Mouse (Mus musculus): ENCODE data around the gene Slc6a6. TPM values are rescaled to one million over a fixed set of nuclear protein-coding genes. Genes with fewer than 3 reads are reported as not detected.

Slc6a6 gene
- polyA plus RNA-seq, 1 experiment = 109 TPM

DNA sequence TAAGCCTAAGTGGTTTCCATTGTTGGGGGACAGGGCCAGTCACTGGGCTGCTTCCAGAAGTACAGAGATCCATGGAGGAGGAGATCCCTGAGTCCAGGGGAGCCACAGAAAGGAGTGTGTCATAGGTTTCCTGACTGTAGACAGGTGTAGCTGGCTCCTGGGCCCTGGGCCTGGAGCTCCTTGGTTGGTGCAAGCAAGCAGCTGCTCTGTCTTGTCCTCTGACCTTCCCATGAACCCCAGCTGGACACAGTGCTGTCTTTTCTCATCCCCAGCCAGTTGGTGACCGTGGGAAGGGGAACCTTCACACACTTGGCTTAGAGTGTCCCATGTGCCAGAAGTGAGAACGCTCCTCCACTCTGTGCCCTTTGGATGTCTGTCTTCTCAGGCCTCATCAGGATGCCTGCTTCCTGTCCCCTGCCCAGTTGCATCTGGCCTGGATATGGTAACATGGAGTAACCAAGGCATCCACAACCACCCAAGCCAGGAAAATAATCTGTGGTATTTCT, 40.4 kb upstream of the Slc6a6 start:
- no peak overlapping the region for H3K9ac ChIP-seq (ENCODE audit: low read depth, poor library complexity, severe bottlenecking)
- no peaks in the 10 kb centered on the region for H3K9me3 ChIP-seq (replicated peaks; ENCODE audit: control insufficient read depth, insufficient read depth, low read length, poor library complexity, severe bottlenecking)
- no peaks in the 10 kb centered on the region for H3K27me3 ChIP-seq (ENCODE audit: control insufficient read depth, insufficient read depth, low read length, poor library complexity, severe bottlenecking)
- H3K27ac ChIP-seq (ENCODE audit: insufficient read depth, low read length) = no peak overlapping the region
- no peak overlapping the region for H3K4me3 ChIP-seq (ENCODE audit: low read depth, low read length)
- no peaks in the 10 kb centered on the region for H3K36me3 ChIP-seq (ENCODE audit: control insufficient read depth, insufficient read depth, low read length, poor library complexity, severe bottlenecking)
- no peaks in the 10 kb centered on the region for H3K4me1 ChIP-seq (ENCODE audit: control insufficient read depth, insufficient read depth, low read length)
- TF ChIP-seq POLR2A (IDR thresholded peaks at IDR 0.05; ENCODE audit: insufficient read depth, low read length) = no peak
- TF ChIP-seq EP300 (IDR thresholded peaks at IDR 0.05; ENCODE audit: insufficient read depth, low read depth, low read length) = no peak
- no peak for TF ChIP-seq CTCF (IDR thresholded peaks at IDR 0.05; ENCODE audit: low read depth, low read length)

DNA sequence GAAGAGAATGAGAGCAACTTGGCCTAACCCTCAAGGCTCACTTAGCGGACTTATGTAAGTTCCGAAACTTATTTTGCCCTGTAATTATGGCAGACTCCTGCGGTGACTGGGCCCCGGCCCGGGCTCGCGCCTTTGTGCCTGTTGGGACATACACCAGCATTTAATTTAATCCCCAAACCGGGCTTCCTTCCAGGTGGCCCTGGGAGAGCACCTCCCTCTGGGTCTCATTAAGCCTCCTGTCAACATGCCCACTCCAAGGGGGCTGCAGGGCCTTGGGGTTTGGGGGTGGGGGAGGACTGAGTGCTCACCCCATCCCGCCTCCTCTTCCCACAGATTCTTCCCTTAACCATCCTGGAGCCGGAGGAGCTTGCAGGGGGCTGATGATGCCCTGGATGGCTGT, 37.8 kb upstream of the Slc6a6 start:
- TF ChIP-seq POLR2A (IDR thresholded peaks at IDR 0.05; ENCODE audit: insufficient read depth, low read length) (no peak), EP300 (IDR thresholded peaks at IDR 0.05; ENCODE audit: insufficient read depth, low read depth, low read length) (no peak), CTCF (IDR thresholded peaks at IDR 0.05; ENCODE audit: low read depth, low read length) (no peak)
- Histone ChIP-seq H3K4me1 (ENCODE audit: control insufficient read depth, insufficient read depth, low read length) (no peaks in the 10 kb centered on the region), H3K4me3 (ENCODE audit: low read depth, low read length) (no peak overlapping the region), H3K9ac (ENCODE audit: low read depth, poor library complexity, severe bottlenecking) (no peak overlapping the region), H3K27me3 (ENCODE audit: control insufficient read depth, insufficient read depth, low read length, poor library complexity, severe bottlenecking) (no peaks in the 10 kb centered on the region), H3K27ac (ENCODE audit: insufficient read depth, low read length) (no peak overlapping the region), H3K9me3 (replicated peaks; ENCODE audit: control insufficient read depth, insufficient read depth, low read length, poor library complexity, severe bottlenecking) (no peaks in the 10 kb centered on the region), H3K36me3 (ENCODE audit: control insufficient read depth, insufficient read depth, low read length, poor library complexity, severe bottlenecking) (no peaks in the 10 kb centered on the region)

DNA sequence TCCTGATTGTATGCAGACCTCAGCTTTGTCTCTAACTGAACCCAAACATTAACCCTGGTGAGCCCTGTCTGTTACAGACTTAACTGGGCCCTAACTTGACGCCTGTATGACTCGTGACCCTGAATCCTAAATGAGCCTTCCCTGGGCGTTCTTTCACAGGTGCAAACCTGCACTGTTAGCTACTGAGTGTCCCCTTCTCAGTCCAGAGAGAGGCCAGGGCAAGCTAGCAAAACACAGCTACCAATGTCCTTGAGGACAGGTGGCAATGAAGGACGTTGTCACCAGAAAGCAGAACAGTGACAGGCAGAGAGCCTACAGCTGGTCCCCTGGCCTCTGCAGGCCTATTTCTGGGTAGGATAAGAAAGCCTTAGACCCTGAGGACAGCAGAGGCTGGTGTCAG, 37.0 kb upstream of the Slc6a6 start:
- H3K9ac ChIP-seq (ENCODE audit: low read depth, poor library complexity, severe bottlenecking) = no peak overlapping the region
- no peak overlapping the region for H3K27ac ChIP-seq (ENCODE audit: insufficient read depth, low read length)
- H3K4me1 ChIP-seq (ENCODE audit: control insufficient read depth, insufficient read depth, low read length) = no peaks in the 10 kb centered on the region
- TF ChIP-seq EP300 (IDR thresholded peaks at IDR 0.05; ENCODE audit: insufficient read depth, low read depth, low read length) (no peak), POLR2A (IDR thresholded peaks at IDR 0.05; ENCODE audit: insufficient read depth, low read length) (no peak), CTCF (IDR thresholded peaks at IDR 0.05; ENCODE audit: low read depth, low read length) (no peak)
- no peak overlapping the region for H3K4me3 ChIP-seq (ENCODE audit: low read depth, low read length)
- no peaks in the 10 kb centered on the region for H3K27me3 ChIP-seq (ENCODE audit: control insufficient read depth, insufficient read depth, low read length, poor library complexity, severe bottlenecking)
- no peaks in the 10 kb centered on the region for H3K36me3 ChIP-seq (ENCODE audit: control insufficient read depth, insufficient read depth, low read length, poor library complexity, severe bottlenecking)
- no peaks in the 10 kb centered on the region for H3K9me3 ChIP-seq (replicated peaks; ENCODE audit: control insufficient read depth, insufficient read depth, low read length, poor library complexity, severe bottlenecking)

DNA sequence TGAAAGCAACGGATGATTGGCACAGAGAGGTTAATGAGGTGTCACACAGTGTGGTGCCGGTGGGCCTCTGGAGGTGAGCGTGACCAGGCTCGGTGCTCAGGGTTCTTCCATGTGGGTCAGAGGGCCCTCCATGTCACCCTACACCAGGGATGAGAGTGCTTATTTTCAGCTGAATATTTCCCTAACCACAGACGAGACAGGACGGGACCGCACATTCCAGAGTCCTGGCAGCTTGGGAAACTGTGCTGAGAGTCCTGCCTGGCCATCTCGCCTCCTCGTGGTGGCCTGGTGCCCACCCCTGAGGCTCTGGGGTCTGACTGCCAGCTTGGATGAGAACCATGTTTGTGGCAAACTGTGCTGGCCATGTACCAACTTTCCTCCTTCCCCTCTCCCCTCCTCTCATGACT, 36.5 kb upstream of the Slc6a6 start:
- no peak overlapping the region for H3K4me3 ChIP-seq (ENCODE audit: low read depth, low read length)
- H3K9me3 ChIP-seq (replicated peaks; ENCODE audit: control insufficient read depth, insufficient read depth, low read length, poor library complexity, severe bottlenecking) = no peaks in the 10 kb centered on the region
- no peaks in the 10 kb centered on the region for H3K27me3 ChIP-seq (ENCODE audit: control insufficient read depth, insufficient read depth, low read length, poor library complexity, severe bottlenecking)
- no peak overlapping the region for H3K9ac ChIP-seq (ENCODE audit: low read depth, poor library complexity, severe bottlenecking)
- H3K4me1 ChIP-seq (ENCODE audit: control insufficient read depth, insufficient read depth, low read length) = no peaks in the 10 kb centered on the region
- no peak overlapping the region for H3K27ac ChIP-seq (ENCODE audit: insufficient read depth, low read length)
- no peaks in the 10 kb centered on the region for H3K36me3 ChIP-seq (ENCODE audit: control insufficient read depth, insufficient read depth, low read length, poor library complexity, severe bottlenecking)
- no peak for TF ChIP-seq CTCF (IDR thresholded peaks at IDR 0.05; ENCODE audit: low read depth, low read length)
- no peak for TF ChIP-seq EP300 (IDR thresholded peaks at IDR 0.05; ENCODE audit: insufficient read depth, low read depth, low read length)
- no peak for TF ChIP-seq POLR2A (IDR thresholded peaks at IDR 0.05; ENCODE audit: insufficient read depth, low read length)

DNA sequence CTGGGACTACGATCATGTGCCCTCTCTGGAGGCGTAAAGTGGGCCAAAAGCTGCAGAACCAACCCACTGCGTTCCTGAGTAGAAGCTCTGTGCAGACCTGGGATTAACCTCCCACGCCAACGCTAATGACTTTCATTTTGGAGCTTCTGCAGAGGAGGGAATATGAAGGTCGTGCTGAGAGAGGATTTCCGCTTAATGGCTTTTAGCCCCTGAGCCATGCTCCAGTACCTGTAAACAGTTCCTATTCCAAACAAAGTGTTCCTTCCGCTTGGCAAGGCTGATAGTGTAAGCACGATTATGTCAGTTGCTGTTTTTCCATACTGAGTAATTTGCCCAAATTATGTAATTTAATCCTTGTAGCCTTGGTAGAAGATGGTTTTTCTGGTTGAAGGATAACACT, 33.6 kb upstream of the Slc6a6 start:
- no peak for TF ChIP-seq POLR2A (IDR thresholded peaks at IDR 0.05; ENCODE audit: insufficient read depth, low read length)
- TF ChIP-seq EP300 (IDR thresholded peaks at IDR 0.05; ENCODE audit: insufficient read depth, low read depth, low read length) = no peak
- TF ChIP-seq CTCF (IDR thresholded peaks at IDR 0.05; ENCODE audit: low read depth, low read length) = no peak
- H3K4me3 ChIP-seq (ENCODE audit: low read depth, low read length) = no peak overlapping the region
- H3K9ac ChIP-seq (ENCODE audit: low read depth, poor library complexity, severe bottlenecking) = no peak overlapping the region
- H3K4me1 ChIP-seq (ENCODE audit: control insufficient read depth, insufficient read depth, low read length) = no peaks in the 10 kb centered on the region
- H3K27me3 ChIP-seq (ENCODE audit: control insufficient read depth, insufficient read depth, low read length, poor library complexity, severe bottlenecking) = no peaks in the 10 kb centered on the region
- no peak overlapping the region for H3K27ac ChIP-seq (ENCODE audit: insufficient read depth, low read length)
- no peaks in the 10 kb centered on the region for H3K9me3 ChIP-seq (replicated peaks; ENCODE audit: control insufficient read depth, insufficient read depth, low read length, poor library complexity, severe bottlenecking)
- H3K36me3 ChIP-seq (ENCODE audit: control insufficient read depth, insufficient read depth, low read length, poor library complexity, severe bottlenecking) = no peaks in the 10 kb centered on the region

DNA sequence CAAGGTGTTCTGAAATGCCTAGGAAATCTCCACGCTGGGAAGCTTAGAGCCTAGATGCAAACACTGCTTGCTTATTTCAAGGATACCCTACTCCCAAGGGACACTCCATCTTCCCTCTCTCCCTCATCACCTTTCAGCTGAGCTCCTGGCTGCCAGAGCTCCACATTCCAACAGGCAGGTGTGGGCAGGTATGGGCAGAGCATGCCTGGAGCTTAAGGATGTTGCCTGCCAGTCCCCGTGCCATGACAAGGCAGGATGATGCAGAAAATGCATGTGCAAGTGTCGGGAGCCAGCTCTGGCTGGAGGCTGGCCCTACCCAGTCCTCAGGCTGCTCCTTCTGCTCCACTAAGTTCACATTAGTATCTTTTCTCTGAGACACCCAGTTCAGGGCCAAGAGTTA, 31.6 kb upstream of the Slc6a6 start:
- Histone ChIP-seq H3K9ac (ENCODE audit: low read depth, poor library complexity, severe bottlenecking) (no peak overlapping the region), H3K4me3 (ENCODE audit: low read depth, low read length) (no peak overlapping the region), H3K4me1 (ENCODE audit: control insufficient read depth, insufficient read depth, low read length) (peaks cover 2% of the 10 kb centered on the region), H3K27ac (ENCODE audit: insufficient read depth, low read length) (no peak overlapping the region), H3K27me3 (ENCODE audit: control insufficient read depth, insufficient read depth, low read length, poor library complexity, severe bottlenecking) (no peaks in the 10 kb centered on the region), H3K9me3 (replicated peaks; ENCODE audit: control insufficient read depth, insufficient read depth, low read length, poor library complexity, severe bottlenecking) (no peaks in the 10 kb centered on the region), H3K36me3 (ENCODE audit: control insufficient read depth, insufficient read depth, low read length, poor library complexity, severe bottlenecking) (no peaks in the 10 kb centered on the region)
- TF ChIP-seq CTCF (IDR thresholded peaks at IDR 0.05; ENCODE audit: low read depth, low read length) = no peak
- TF ChIP-seq EP300 (IDR thresholded peaks at IDR 0.05; ENCODE audit: insufficient read depth, low read depth, low read length) = no peak
- TF ChIP-seq POLR2A (IDR thresholded peaks at IDR 0.05; ENCODE audit: insufficient read depth, low read length) = no peak
